Mouse (Mus musculus): ENCODE measurements at regions not wholly inside any gene's neighbourhood (a gene's known extent, or its start where the extent isn't known, plus 50 kb on each side); places are given as distances from the start of the nearest gene placed in this dataset.

- DNase-seq (ENCODE audit: low spot score) (no peak), ATAC-seq (replicated peaks; ENCODE audit: low FRiP score) (no peak)
- no peak overlapping the region for H3K4me2 ChIP-seq
- H3K9ac ChIP-seq (ENCODE audit: low read depth, low read length): no peak overlapping the region
- no peak overlapping the region for H3K27ac ChIP-seq (ENCODE audit: low read depth, low read length)
- H3K9me3 ChIP-seq (ENCODE audit: control insufficient read depth, low read length): no peaks in the 10 kb centered on the region
- 84% methylated on average over 5 of the region's 5 CpGs for WGBS
- H3K36me3 ChIP-seq (ENCODE audit: control insufficient read depth, insufficient read depth, low read length): no peaks in the 10 kb centered on the region
- H3K4me3 ChIP-seq (ENCODE audit: low read depth, low read length): no peak overlapping the region
- 0 out of 2 replicates have a peak, but pooled peaks cover 3% of the 10 kb centered on the region for H3K4me1 ChIP-seq (replicated peaks; ENCODE audit: control insufficient read depth, insufficient read depth, low read length)
- H3K27me3 ChIP-seq (replicated peaks; ENCODE audit: control insufficient read depth, insufficient read depth, low read length): no peaks in the 10 kb centered on the region
Measured at GRCm38 (mm10) chr14:76911271-76911670, 125.3 kb upstream of the Ccdc122 start.

GRCm38 (mm10) chr14:76910186-76910585, 126.4 kb upstream of the Ccdc122 start:
- ATAC-seq (replicated peaks; ENCODE audit: low FRiP score) (no peak), DNase-seq (ENCODE audit: low spot score) (no peak)
- no peak overlapping the region for H3K4me2 ChIP-seq
- no peaks in the 10 kb centered on the region for H3K36me3 ChIP-seq (ENCODE audit: control insufficient read depth, insufficient read depth, low read length)
- no peaks in the 10 kb centered on the region for H3K27me3 ChIP-seq (replicated peaks; ENCODE audit: control insufficient read depth, insufficient read depth, low read length)
- 91% methylated on average over 5 of the region's 5 CpGs for WGBS
- no peak overlapping the region for H3K4me3 ChIP-seq (ENCODE audit: low read depth, low read length)
- H3K27ac ChIP-seq (ENCODE audit: low read depth, low read length): no peak overlapping the region
- no peak overlapping the region for H3K9ac ChIP-seq (ENCODE audit: low read depth, low read length)
- 0 out of 2 replicates have a peak, but pooled peaks cover 3% of the 10 kb centered on the region for H3K4me1 ChIP-seq (replicated peaks; ENCODE audit: control insufficient read depth, insufficient read depth, low read length)
- H3K9me3 ChIP-seq (ENCODE audit: control insufficient read depth, low read length): no peaks in the 10 kb centered on the region

GRCm38 (mm10) chr14:76907941-76908340, 128.6 kb upstream of the Ccdc122 start:
- 61% methylated on average over 5 of the region's 5 CpGs for WGBS
- no peak overlapping the region for H3K4me2 ChIP-seq
- ATAC-seq (replicated peaks; ENCODE audit: low FRiP score) (no peak), DNase-seq (ENCODE audit: low spot score) (no peak)
- H3K36me3 ChIP-seq (ENCODE audit: control insufficient read depth, insufficient read depth, low read length): no peaks in the 10 kb centered on the region
- no peak overlapping the region for H3K27ac ChIP-seq (ENCODE audit: low read depth, low read length)
- 0 out of 2 replicates have a peak, but pooled peaks cover 3% of the 10 kb centered on the region for H3K4me1 ChIP-seq (replicated peaks; ENCODE audit: control insufficient read depth, insufficient read depth, low read length)
- no peak overlapping the region for H3K9ac ChIP-seq (ENCODE audit: low read depth, low read length)
- no peaks in the 10 kb centered on the region for H3K27me3 ChIP-seq (replicated peaks; ENCODE audit: control insufficient read depth, insufficient read depth, low read length)
- H3K9me3 ChIP-seq (ENCODE audit: control insufficient read depth, low read length): no peaks in the 10 kb centered on the region
- no peak overlapping the region for H3K4me3 ChIP-seq (ENCODE audit: low read depth, low read length)

GRCm38 (mm10) chr14:76902962-76903757, 133.4 kb upstream of the Ccdc122 start:
- H3K4me3 ChIP-seq (ENCODE audit: low read depth, low read length): no peak overlapping the region
- H3K4me1 ChIP-seq (replicated peaks; ENCODE audit: control insufficient read depth, insufficient read depth, low read length): no peaks in the 10 kb centered on the region
- DNase-seq (ENCODE audit: low spot score) (no peak), ATAC-seq (replicated peaks; ENCODE audit: low FRiP score) (no peak)
- no peak overlapping the region for H3K9ac ChIP-seq (ENCODE audit: low read depth, low read length)
- no peaks in the 10 kb centered on the region for H3K27me3 ChIP-seq (replicated peaks; ENCODE audit: control insufficient read depth, insufficient read depth, low read length)
- H3K9me3 ChIP-seq (ENCODE audit: control insufficient read depth, low read length): no peaks in the 10 kb centered on the region
- no peaks in the 10 kb centered on the region for H3K36me3 ChIP-seq (ENCODE audit: control insufficient read depth, insufficient read depth, low read length)
- 81% methylated on average over 1 of the region's 1 CpGs for WGBS
- no peak overlapping the region for H3K27ac ChIP-seq (ENCODE audit: low read depth, low read length)
- no peak overlapping the region for H3K4me2 ChIP-seq

- no peaks in the 10 kb centered on the region for H3K4me1 ChIP-seq (replicated peaks; ENCODE audit: control insufficient read depth, insufficient read depth, low read length)
- H3K27me3 ChIP-seq (replicated peaks; ENCODE audit: control insufficient read depth, insufficient read depth, low read length): no peaks in the 10 kb centered on the region
- H3K36me3 ChIP-seq (ENCODE audit: control insufficient read depth, insufficient read depth, low read length): no peaks in the 10 kb centered on the region
- no peak for ATAC-seq (replicated peaks; ENCODE audit: low FRiP score)
- 67% methylated on average over 3 of the region's 3 CpGs for WGBS
- no peaks in the 10 kb centered on the region for H3K9me3 ChIP-seq (ENCODE audit: control insufficient read depth, low read length)
- H3K4me2 ChIP-seq: no peak overlapping the region
- H3K27ac ChIP-seq (ENCODE audit: low read depth, low read length): no peak overlapping the region
- H3K4me3 ChIP-seq (ENCODE audit: low read depth, low read length): no peak overlapping the region
- no peak overlapping the region for H3K9ac ChIP-seq (ENCODE audit: low read depth, low read length)
- no peak for DNase-seq (ENCODE audit: low spot score)
Measured at GRCm38 (mm10) chr14:76901490-76901889, 135.1 kb upstream of the Ccdc122 start.

- Histone ChIP-seq H3K4me3 (ENCODE audit: low read depth, low read length) (no peak overlapping the region), H3K36me3 (ENCODE audit: control insufficient read depth, insufficient read depth, low read length) (no peaks in the 10 kb centered on the region), H3K9me3 (ENCODE audit: control insufficient read depth, low read length) (no peaks in the 10 kb centered on the region), H3K4me1 (replicated peaks; ENCODE audit: control insufficient read depth, insufficient read depth, low read length) (no peaks in the 10 kb centered on the region), H3K27me3 (replicated peaks; ENCODE audit: control insufficient read depth, insufficient read depth, low read length) (no peaks in the 10 kb centered on the region), H3K9ac (ENCODE audit: low read depth, low read length) (no peak overlapping the region), H3K4me2 (no peak overlapping the region), H3K27ac (ENCODE audit: low read depth, low read length) (no peak overlapping the region)
- 31% methylated on average over 3 of the region's 3 CpGs for WGBS
- DNase-seq (ENCODE audit: low spot score) (no peak), ATAC-seq (replicated peaks; ENCODE audit: low FRiP score) (no peak)
Measured at GRCm38 (mm10) chr14:76899331-76899730, 137.2 kb upstream of the Ccdc122 start.

GRCm38 (mm10) chr14:76887708-76888107, 148.9 kb upstream of the Ccdc122 start:
- H3K9ac ChIP-seq (ENCODE audit: low read depth, low read length): no peak overlapping the region
- ATAC-seq (replicated peaks; ENCODE audit: low FRiP score): no peak

GRCm38 (mm10) chr14:76887201-76887600, 149.4 kb upstream of the Ccdc122 start:
- ATAC-seq (replicated peaks; ENCODE audit: low FRiP score): no peak

More at GRCm38 (mm10) chr14:76887708-76888107, 148.9 kb upstream of the Ccdc122 start:
- 42% methylated on average over 3 of the region's 3 CpGs for WGBS
- H3K4me3 ChIP-seq (ENCODE audit: low read depth, low read length): no peak overlapping the region
- no peak overlapping the region for H3K4me2 ChIP-seq
- no peak overlapping the region for H3K27ac ChIP-seq (ENCODE audit: low read depth, low read length)
- H3K4me1 ChIP-seq (replicated peaks; ENCODE audit: control insufficient read depth, insufficient read depth, low read length): peaks cover 15% of the 10 kb centered on the region
- H3K36me3 ChIP-seq (ENCODE audit: control insufficient read depth, insufficient read depth, low read length): no peaks in the 10 kb centered on the region
- H3K9me3 ChIP-seq (ENCODE audit: control insufficient read depth, low read length): no peaks in the 10 kb centered on the region
- H3K27me3 ChIP-seq (replicated peaks; ENCODE audit: control insufficient read depth, insufficient read depth, low read length): no peaks in the 10 kb centered on the region
- DNase-seq (ENCODE audit: low spot score): no peak

GRCm38 (mm10) chr14:76883231-76883651, 153.3 kb upstream of the Ccdc122 start:
- 48% methylated on average over 3 of the region's 3 CpGs for WGBS
- peak overlapping the region; percentile 53 for H3K4me2 ChIP-seq
- H3K27me3 ChIP-seq (replicated peaks; ENCODE audit: control insufficient read depth, insufficient read depth, low read length): no peaks in the 10 kb centered on the region
- DNase-seq (ENCODE audit: low spot score) (no peak), ATAC-seq (replicated peaks; ENCODE audit: low FRiP score) (peak; percentile 97)
- no peak overlapping the region for H3K9ac ChIP-seq (ENCODE audit: low read depth, low read length)
- no peaks in the 10 kb centered on the region for H3K9me3 ChIP-seq (ENCODE audit: control insufficient read depth, low read length)
- H3K27ac ChIP-seq (ENCODE audit: low read depth, low read length): peak overlapping the region; percentile 21
- H3K36me3 ChIP-seq (ENCODE audit: control insufficient read depth, insufficient read depth, low read length): no peaks in the 10 kb centered on the region
- H3K4me3 ChIP-seq (ENCODE audit: low read depth, low read length): no peak overlapping the region
- peaks cover 18% of the 10 kb centered on the region for H3K4me1 ChIP-seq (replicated peaks; ENCODE audit: control insufficient read depth, insufficient read depth, low read length)

More at GRCm38 (mm10) chr14:76887201-76887600, 149.4 kb upstream of the Ccdc122 start:
- no peaks in the 10 kb centered on the region for H3K36me3 ChIP-seq (ENCODE audit: control insufficient read depth, insufficient read depth, low read length)
- H3K27ac ChIP-seq (ENCODE audit: low read depth, low read length): no peak overlapping the region
- 63% methylated on average over 3 of the region's 3 CpGs for WGBS
- peaks cover 18% of the 10 kb centered on the region for H3K4me1 ChIP-seq (replicated peaks; ENCODE audit: control insufficient read depth, insufficient read depth, low read length)
- H3K27me3 ChIP-seq (replicated peaks; ENCODE audit: control insufficient read depth, insufficient read depth, low read length): no peaks in the 10 kb centered on the region
- DNase-seq (ENCODE audit: low spot score): no peak
- H3K9me3 ChIP-seq (ENCODE audit: control insufficient read depth, low read length): no peaks in the 10 kb centered on the region
- H3K4me3 ChIP-seq (ENCODE audit: low read depth, low read length): no peak overlapping the region
- H3K9ac ChIP-seq (ENCODE audit: low read depth, low read length): no peak overlapping the region
- H3K4me2 ChIP-seq: no peak overlapping the region

Measured in liver, embryonic 11.5 days (tissue).